Mouse (Mus musculus) right cerebral cortex, postnatal 4 days (tissue): ENCODE data around the gene Olfr904.
"Not testable (repeated sequence)": the region's sequence is repeated elsewhere in the genome, so short reads cannot be mapped to it uniquely, and the experiment has no call there.

ENCODE experiments used
- DNase-seq: peaks from one replicate; pipeline ENCODE4 v3.0.0-alpha.2; 2022

Gene Olfr904

GRCm38 (mm10) chr9:38462844-38463243 lies at the start of gene Olfr904:
Olfr904 (plus strand) TSS chr9:38463144.
- DNase-seq: no peak

GRCm38 (mm10) chr9:38413502-38413901 lies 49.4 kb upstream of the Olfr904 start:
- not testable (repeated sequence) for DNase-seq

GRCm38 (mm10) chr9:38423801-38424200 lies 39.1 kb upstream of the Olfr904 start:
- no peak for DNase-seq

GRCm38 (mm10) chr9:38427026-38427425 lies 35.9 kb upstream of the Olfr904 start:
- DNase-seq: no peak

- DNase-seq: no peak
Observed at GRCm38 (mm10) chr9:38429155-38429554, 33.8 kb upstream of the Olfr904 start, which contains the start of gene Olfr901. Olfr901 (plus strand) TSS chr9:38429455.

GRCm38 (mm10) chr9:38447352-38447751 lies 15.6 kb upstream of the Olfr904 start, which contains the start of gene Olfr902:
Olfr902 (plus strand) TSS chr9:38447652.
- no peak for DNase-seq

- no peak for DNase-seq
Observed at GRCm38 (mm10) chr9:38470807-38471206, 7.9 kb downstream of the Olfr904 start, which contains the start of gene Olfr905. Olfr905 (plus strand) TSS chr9:38471107.

GRCm38 (mm10) chr9:38486785-38487184 lies 23.8 kb downstream of the Olfr904 start, which contains the start of gene Olfr906:
Olfr906 (plus strand) TSS chr9:38487085.
- no peak for DNase-seq

GRCm38 (mm10) chr9:38495501-38495900 lies 32.6 kb downstream of the Olfr904 start, which contains the start of gene Olfr907:
Olfr907 (plus strand) TSS chr9:38495801.
- no peak for DNase-seq

- no peak for DNase-seq
Observed at GRCm38 (mm10) chr9:38512353-38512752, 49.4 kb downstream of the Olfr904 start.
